Comparison of ENCODE assay signal across 20 mouse cellular contexts in genomic region chr13:28838216-28838615, GRCm38 (mm10).
DNase-seq lines count a peak whose midpoint lies in the region; ATAC-seq lines count a peak whose summit lies in the region.
"Had no signal": no experiment of that assay in that cellular context is flagged by ENCODE, and none has a peak within 500 bp of the region (broad histone marks: within the 10 kb centered on the region; RNA-seq: fewer than 3 reads in every experiment).

No protein-coding gene starts in this region.

- no peak overlapping the region for H3K9ac ChIP-seq in lung, embryonic 16.5 days (ENCODE audit: low read length)
- no peak overlapping the region for H3K9ac ChIP-seq in hindbrain, embryonic 13.5 days
- H3K9ac ChIP-seq: liver, embryonic 13.5 days had no signal

- 60% methylated on average over 3 of the region's 3 CpGs for WGBS in lung, embryonic 16.5 days
- 83% methylated on average over 3 of the region's 3 CpGs for WGBS in hindbrain, embryonic 13.5 days

- no peaks in the 10 kb centered on the region for H3K27me3 ChIP-seq in lung, embryonic 16.5 days (ENCODE audit: control insufficient read depth, insufficient read depth, low read depth, low read length)
- H3K27me3 ChIP-seq in hindbrain, embryonic 13.5 days, result no peaks in the 10 kb centered on the region
- H3K27me3 ChIP-seq: liver, embryonic 13.5 days had no signal

- peaks cover 19% of the 10 kb centered on the region for H3K4me1 ChIP-seq in lung, embryonic 16.5 days (replicated peaks; ENCODE audit: control insufficient read depth, insufficient read depth, low read length)
- H3K4me1 ChIP-seq in hindbrain, embryonic 13.5 days (replicated peaks), result peaks cover 32% of the 10 kb centered on the region
- H3K4me1 ChIP-seq: liver, embryonic 13.5 days had no signal

- H3K4me3 ChIP-seq in lung, embryonic 16.5 days (ENCODE audit: low read length), result no peak overlapping the region
- H3K4me3 ChIP-seq in hindbrain, embryonic 13.5 days, result no peak overlapping the region
- H3K4me3 ChIP-seq: heart, embryonic 10.5 days; liver, embryonic 13.5 days had no signal

- H3K27ac ChIP-seq in lung, embryonic 16.5 days (ENCODE audit: low read length), result peak overlapping the region; percentile 62
- peak overlapping the region; percentile 70 for H3K27ac ChIP-seq in hindbrain, embryonic 13.5 days
- H3K27ac ChIP-seq: heart, embryonic 10.5 days; kidney, postnatal 0 days; liver, embryonic 13.5 days had no signal

- no peak overlapping the region for H3K4me2 ChIP-seq in lung, embryonic 16.5 days (ENCODE audit: low read depth, low read length)
- no peak overlapping the region for H3K4me2 ChIP-seq in hindbrain, embryonic 13.5 days
- H3K4me2 ChIP-seq: liver, embryonic 13.5 days; midbrain, embryonic 11.5 days had no signal

- peak; percentile 13 for DNase-seq in heart, adult 11 months
- DNase-seq in heart, adult 9 months (ENCODE audit: low spot score in 2 of 2), result no peak
- DNase-seq in lung, adult 18-20 months, result no peak
- DNase-seq in lung, postnatal 36 days, result peak; percentile 20
- DNase-seq in retina, postnatal 1 day, result no peak
- no peak for DNase-seq in cerebellum, postnatal 25 days
- DNase-seq: adrenal gland, postnatal 10 days; cerebellum, adult 2 months; gastrocnemius, postnatal 36 days; heart, postnatal 4 days; kidney, adult 2 months; liver, embryonic 13.5 days; right cerebral cortex, postnatal 25 days; spleen, adult 18-20 months; thymus, postnatal 14 days had no signal

- no peaks in the 10 kb centered on the region for H3K9me3 ChIP-seq in lung, embryonic 16.5 days (ENCODE audit: control insufficient read depth, low read length)
- H3K9me3 ChIP-seq in hindbrain, embryonic 13.5 days, result no peaks in the 10 kb centered on the region
- H3K9me3 ChIP-seq: heart, embryonic 10.5 days; liver, embryonic 13.5 days had no signal

- no peaks in the 10 kb centered on the region for H3K36me3 ChIP-seq in lung, embryonic 16.5 days (ENCODE audit: control insufficient read depth, insufficient read depth, low read length)
- no peaks in the 10 kb centered on the region for H3K36me3 ChIP-seq in hindbrain, embryonic 13.5 days
- H3K36me3 ChIP-seq: heart, embryonic 10.5 days; liver, embryonic 13.5 days had no signal

- peak; percentile 75 for ATAC-seq in lung, embryonic 16.5 days (ENCODE audit: low read depth)
- no peak for ATAC-seq in hindbrain, embryonic 13.5 days (ENCODE audit: low FRiP score)

Comparison
In these comparisons a context has a peak if more than half of its experiments do, and no peak if none do; other contexts are left out.
1. DNase-seq: peak in heart, adult 11 months (single experiment) and lung, postnatal 36 days (single experiment); none in heart, adult 9 months (0 of 2), lung, adult 18-20 months (0 of 2), retina, postnatal 1 day (single experiment) and cerebellum, postnatal 25 days (0 of 2).